Mouse (Mus musculus): ENCODE data around the gene Il19. TPM values are rescaled to one million over a fixed set of nuclear protein-coding genes. Genes with fewer than 3 reads are reported as not detected.

The Il19 gene
- polyA plus RNA-seq, 1 experiment from 2014 or later: not detected

DNA sequence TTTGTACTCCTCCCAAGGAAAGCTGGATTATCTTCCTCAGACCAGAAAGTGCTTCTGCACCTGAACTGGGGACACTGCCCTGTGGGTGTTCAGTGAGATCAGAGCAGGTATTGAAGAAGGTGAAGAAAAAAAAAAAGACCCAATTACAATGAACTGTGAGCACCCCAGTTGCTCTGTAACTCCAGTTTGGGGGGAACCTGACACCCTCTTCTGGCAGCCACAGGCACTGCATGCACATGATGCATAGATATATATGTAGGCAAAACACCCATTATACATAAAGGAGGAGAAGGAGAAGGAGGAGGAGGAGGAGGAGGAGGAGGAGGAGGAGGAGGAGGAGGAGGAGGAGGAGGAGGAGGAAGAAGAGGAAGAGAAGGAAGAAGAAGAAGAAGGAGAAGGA lies 13.4 kb downstream of the Il19 start:
- no peaks in the 10 kb centered on the region for H3K4me1 ChIP-seq
- H3K27me3 ChIP-seq: no peaks in the 10 kb centered on the region
- H3K9me3 ChIP-seq (replicated peaks): no peaks in the 10 kb centered on the region
- H3K9ac ChIP-seq: no peak overlapping the region
- no peak overlapping the region for H3K27ac ChIP-seq (replicated peaks)
- H3K4me2 ChIP-seq (replicated peaks): no peak overlapping the region
- no peak overlapping the region for H3K4me3 ChIP-seq (replicated peaks)
- ATAC-seq (ENCODE audit: insufficient number of reproducible peaks, low FRiP score, low TSS enrichment, low read depth): no peak
- no peaks in the 10 kb centered on the region for H3K36me3 ChIP-seq

DNA sequence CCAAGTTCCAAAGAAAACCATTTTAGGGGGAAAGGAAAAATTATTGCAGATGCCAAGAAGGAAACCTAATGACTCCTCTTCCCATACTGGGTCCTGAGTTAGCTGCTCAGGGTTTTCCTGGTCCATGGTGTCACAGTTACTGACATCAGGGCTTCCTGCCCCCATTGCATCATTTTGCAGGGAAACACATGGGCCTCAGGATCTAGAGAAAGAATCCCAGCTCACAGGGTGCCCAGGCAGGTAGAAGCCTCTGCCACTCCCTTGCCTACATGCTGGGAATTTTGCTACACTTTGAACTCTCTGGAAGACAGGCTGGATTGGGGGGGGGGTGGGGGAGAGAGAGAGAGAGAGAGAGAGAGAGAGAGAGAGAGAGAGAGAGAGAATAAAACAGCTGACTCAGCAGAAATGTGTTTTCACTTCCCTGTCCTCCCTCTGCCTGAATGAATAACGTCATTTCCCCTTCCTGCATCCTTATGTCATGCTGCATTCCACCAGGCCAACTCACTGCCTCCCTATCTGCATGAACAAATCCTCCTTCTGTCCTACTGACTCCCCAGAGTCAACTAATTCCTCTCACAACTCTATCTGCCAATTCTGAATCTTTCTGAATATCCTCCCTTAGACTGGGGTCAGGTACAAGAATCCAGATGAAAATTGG lies 21.5 kb downstream of the Il19 start:
- H3K4me2 ChIP-seq (replicated peaks): no peak overlapping the region
- no peak overlapping the region for H3K27ac ChIP-seq (replicated peaks)
- no peak for ATAC-seq (ENCODE audit: insufficient number of reproducible peaks, low FRiP score, low TSS enrichment, low read depth)
- H3K9ac ChIP-seq: no peak overlapping the region
- H3K4me1 ChIP-seq: no peaks in the 10 kb centered on the region
- no peak overlapping the region for H3K4me3 ChIP-seq (replicated peaks)
- H3K27me3 ChIP-seq: no peaks in the 10 kb centered on the region
- no peaks in the 10 kb centered on the region for H3K9me3 ChIP-seq (replicated peaks)
- no peaks in the 10 kb centered on the region for H3K36me3 ChIP-seq
- WGBS: 0% methylated on average over 1 of the region's 1 CpGs

DNA sequence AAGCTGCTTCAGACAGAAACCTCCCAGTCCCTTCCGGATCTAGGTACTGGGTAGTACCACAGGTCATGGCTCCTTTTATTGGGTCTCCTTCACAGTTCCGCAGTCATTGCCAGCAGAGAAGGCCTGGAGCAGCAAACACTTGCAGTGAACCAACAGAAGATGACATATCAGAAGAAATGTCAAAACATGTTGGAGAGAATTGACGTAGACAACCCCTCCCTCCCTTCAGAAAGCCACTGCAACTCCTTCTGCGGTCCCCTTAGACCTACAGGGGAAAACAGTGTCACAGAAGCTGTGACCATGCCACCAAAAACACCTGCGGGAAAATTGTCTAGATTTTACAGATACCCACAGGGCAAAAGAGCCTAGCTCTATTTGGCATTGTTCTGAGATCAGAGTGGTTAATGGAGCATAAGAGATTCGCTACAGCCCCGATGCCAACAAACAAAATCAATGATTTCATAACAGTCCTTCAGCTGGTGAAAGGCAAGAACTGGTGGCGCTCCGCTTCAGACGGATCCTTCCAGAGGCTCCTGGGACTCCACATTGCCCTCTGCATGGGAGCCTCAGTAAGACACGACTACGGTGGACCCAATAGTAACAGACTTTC lies 28.4 kb downstream of the Il19 start, which contains the start of gene Il20:
Gene Il20 (minus strand): TSS at position 51 of the 610 bp plus-strand sequence.
- Histone ChIP-seq H3K27ac (replicated peaks) (no peak within 1 kb of the TSS), H3K36me3 (no peaks in the 10 kb centered on the region), H3K4me2 (replicated peaks) (no peak within 1 kb of the TSS), H3K9me3 (replicated peaks) (no peaks in the 10 kb centered on the region), H3K9ac (no peak within 1 kb of the TSS), H3K4me3 (replicated peaks) (no peak within 1 kb of the TSS), H3K27me3 (no peaks in the 10 kb centered on the region), H3K4me1 (no peaks in the 10 kb centered on the region)
- WGBS: 86% methylated on average over 12 of the region's 12 CpGs
- ATAC-seq (ENCODE audit: insufficient number of reproducible peaks, low FRiP score, low TSS enrichment, low read depth): no peak

DNA sequence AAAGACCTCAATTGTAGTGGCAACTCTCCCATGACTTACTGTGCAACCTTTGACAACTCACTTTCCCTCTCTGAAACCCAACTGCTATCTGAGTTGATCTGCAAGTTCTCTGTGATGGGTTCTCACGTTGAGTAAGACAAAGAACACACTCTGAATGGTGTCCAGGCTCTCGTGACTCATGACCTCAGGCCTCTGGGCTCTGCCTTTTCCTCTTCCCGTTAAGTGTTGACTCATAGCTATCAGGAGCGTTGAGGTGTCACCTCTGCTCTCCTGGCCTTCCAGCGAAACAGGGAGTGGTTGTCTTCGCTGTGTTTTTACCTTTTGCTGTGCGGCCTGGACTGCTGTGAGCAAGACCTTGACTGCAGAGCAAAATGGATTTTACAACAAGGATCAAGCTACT lies 37.4 kb downstream of the Il19 start:
- no peak overlapping the region for H3K27ac ChIP-seq (replicated peaks)
- WGBS: 73% methylated on average over 7 of the region's 7 CpGs
- no peaks in the 10 kb centered on the region for H3K4me1 ChIP-seq
- no peaks in the 10 kb centered on the region for H3K36me3 ChIP-seq
- H3K9ac ChIP-seq: no peak overlapping the region
- no peaks in the 10 kb centered on the region for H3K9me3 ChIP-seq (replicated peaks)
- no peaks in the 10 kb centered on the region for H3K27me3 ChIP-seq
- H3K4me2 ChIP-seq (replicated peaks): no peak overlapping the region
- ATAC-seq (ENCODE audit: insufficient number of reproducible peaks, low FRiP score, low TSS enrichment, low read depth): no peak
- no peak overlapping the region for H3K4me3 ChIP-seq (replicated peaks)

DNA sequence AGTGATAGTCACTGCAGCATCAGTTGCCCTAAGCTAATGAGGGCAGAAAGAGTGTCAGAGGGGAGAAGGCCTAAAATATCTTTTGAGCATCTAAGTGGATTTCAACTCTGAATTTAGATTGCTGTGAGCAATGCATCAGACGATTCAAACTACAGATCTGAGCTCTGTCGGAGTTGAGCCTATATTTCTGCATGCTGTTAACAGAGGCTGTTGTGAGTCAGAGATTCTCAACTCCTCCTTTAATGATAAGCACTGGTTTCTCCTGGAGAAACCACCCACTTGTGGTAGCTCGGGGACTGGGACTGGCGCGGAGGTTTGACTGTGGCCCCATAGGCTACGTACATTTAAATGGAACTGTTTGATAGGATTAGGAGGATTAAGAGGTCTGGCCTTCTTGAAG lies 45.4 kb downstream of the Il19 start:
- WGBS: 57% methylated on average over 6 of the region's 6 CpGs
- no peak overlapping the region for H3K27ac ChIP-seq (replicated peaks)
- no peaks in the 10 kb centered on the region for H3K27me3 ChIP-seq
- H3K4me3 ChIP-seq (replicated peaks): no peak overlapping the region
- H3K9ac ChIP-seq: no peak overlapping the region
- H3K36me3 ChIP-seq: no peaks in the 10 kb centered on the region
- H3K4me1 ChIP-seq: peaks cover 7% of the 10 kb centered on the region; the same call in 1 of the 2 replicates
- no peak overlapping the region for H3K4me2 ChIP-seq (replicated peaks)
- no peaks in the 10 kb centered on the region for H3K9me3 ChIP-seq (replicated peaks)
- ATAC-seq (ENCODE audit: insufficient number of reproducible peaks, low FRiP score, low TSS enrichment, low read depth): no peak

DNA sequence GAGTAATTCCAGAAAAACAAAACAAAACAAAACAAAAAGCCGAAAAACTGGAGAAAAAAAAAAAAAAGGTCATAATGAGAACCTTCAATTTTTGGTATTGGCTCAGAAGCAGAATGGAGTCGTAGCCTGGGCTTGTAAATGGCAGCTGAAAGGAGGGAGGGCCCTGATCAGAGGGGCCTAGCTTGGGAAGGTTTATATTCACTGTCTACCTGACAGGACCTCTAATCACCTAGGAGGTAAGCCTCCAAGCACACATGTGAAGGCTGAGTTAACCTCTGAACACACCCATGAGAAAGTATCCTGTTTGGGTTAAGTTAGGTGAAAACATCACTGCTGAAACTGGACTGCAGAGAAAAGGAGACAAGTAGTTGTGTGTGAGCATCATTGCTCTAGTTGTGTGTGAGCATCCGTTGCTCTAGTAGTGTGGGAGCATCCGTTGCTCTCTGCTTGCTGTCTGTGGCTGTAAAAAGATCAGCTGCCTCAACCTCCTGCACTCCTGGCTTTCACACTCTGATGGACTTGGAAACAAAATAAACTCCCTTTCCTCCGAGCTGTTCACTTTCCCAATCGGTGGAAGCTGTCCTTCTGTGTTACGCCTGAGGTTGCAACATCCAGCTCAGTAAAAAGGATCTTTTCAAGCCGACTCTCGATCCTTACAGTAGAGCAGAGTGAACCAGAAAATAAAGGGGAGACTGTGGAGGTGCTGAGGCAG lies 46.4 kb downstream of the Il19 start:
- Histone ChIP-seq H3K27me3 (no peaks in the 10 kb centered on the region), H3K9ac (no peak overlapping the region), H3K4me2 (replicated peaks) (no peak overlapping the region), H3K9me3 (replicated peaks) (no peaks in the 10 kb centered on the region), H3K4me3 (replicated peaks) (no peak overlapping the region), H3K36me3 (no peaks in the 10 kb centered on the region), H3K4me1 (peaks cover 7% of the 10 kb centered on the region; the same call in 1 of the 2 replicates), H3K27ac (replicated peaks) (no peak overlapping the region)
- WGBS: 62% methylated on average over 9 of the region's 9 CpGs
- no peak for ATAC-seq (ENCODE audit: insufficient number of reproducible peaks, low FRiP score, low TSS enrichment, low read depth)

DNA sequence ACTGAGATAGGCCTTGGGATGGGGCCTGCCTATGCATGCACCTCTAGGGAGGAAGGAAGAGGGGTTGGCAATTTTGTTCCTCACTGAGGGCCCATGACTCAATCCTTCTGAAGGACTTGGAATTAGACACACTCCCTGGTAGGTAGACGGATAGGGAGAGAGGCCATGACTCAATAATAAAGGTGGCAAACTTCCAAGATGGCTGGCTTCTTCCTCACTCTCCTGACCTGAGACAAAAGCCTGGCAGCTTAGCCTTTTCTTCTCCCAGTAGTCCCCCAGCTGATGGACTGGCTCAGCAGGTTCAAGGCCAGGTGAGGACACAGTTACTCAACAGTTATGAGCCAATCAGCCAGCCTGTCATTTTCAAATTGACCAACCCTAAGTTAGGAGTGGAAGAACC lies 47.5 kb downstream of the Il19 start:
- no peak; the same call in 1 of the 2 replicates for ATAC-seq (ENCODE audit: insufficient number of reproducible peaks, low FRiP score, low TSS enrichment, low read depth)
- 47% methylated on average over 1 of the region's 1 CpGs for WGBS

DNA sequence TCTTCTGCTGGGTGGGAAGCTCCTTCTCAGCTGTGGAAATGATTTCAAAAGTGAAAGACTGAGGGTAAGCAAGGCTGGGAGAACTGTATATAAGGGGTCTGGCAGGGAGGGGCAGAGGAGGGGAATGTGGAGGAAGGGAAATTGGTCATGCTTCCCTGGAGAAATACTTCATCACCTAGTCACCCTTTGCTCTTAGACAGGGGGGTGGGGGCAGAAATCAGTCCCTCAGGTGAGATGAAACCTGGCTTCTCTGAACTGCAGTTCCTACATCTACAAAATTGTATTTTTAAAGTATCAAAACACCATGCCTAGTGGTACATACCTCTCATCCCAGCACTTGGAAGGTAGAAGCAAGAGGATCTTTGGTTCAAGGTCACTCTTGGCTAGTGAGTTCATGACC lies 52.6 kb downstream of the Il19 start, which contains the start of gene Il24:
Gene Il24 (minus strand): TSS at position 101 of the 400 bp plus-strand sequence.
- H3K4me1 ChIP-seq: no peaks in the 10 kb centered on the region
- no peaks in the 10 kb centered on the region for H3K27me3 ChIP-seq
- ATAC-seq (ENCODE audit: insufficient number of reproducible peaks, low FRiP score, low TSS enrichment, low read depth): no peak

More for the DNA sequence above, 47.5 kb downstream of the Il19 start:
- H3K4me2 ChIP-seq (replicated peaks): no peak overlapping the region
- no peaks in the 10 kb centered on the region for H3K27me3 ChIP-seq
- no peaks in the 10 kb centered on the region for H3K9me3 ChIP-seq (replicated peaks)
- H3K4me1 ChIP-seq: peaks cover 7% of the 10 kb centered on the region; the same call in 1 of the 2 replicates
- H3K9ac ChIP-seq: no peak overlapping the region
- H3K4me3 ChIP-seq (replicated peaks): no peak overlapping the region
- H3K36me3 ChIP-seq: no peaks in the 10 kb centered on the region
- H3K27ac ChIP-seq (replicated peaks): no peak overlapping the region

DNA sequence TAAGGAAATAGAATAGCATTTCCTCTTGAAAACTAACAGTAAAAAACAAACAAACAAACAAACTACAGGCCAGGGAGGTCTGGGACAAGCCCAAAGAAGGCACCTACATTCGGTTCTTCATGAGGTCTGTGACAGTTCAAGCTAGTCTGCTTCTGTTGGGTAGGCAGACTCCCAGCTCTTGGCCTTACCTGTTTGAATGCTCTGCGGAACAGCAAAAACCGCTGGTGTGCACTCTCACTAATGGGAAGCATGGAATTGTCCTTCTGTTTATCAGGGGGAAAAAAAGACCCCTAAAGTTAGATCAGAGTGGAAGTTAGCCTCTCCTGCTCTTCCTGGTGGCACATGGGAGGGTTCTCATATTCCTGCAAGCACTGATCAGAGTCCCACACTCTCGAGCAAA lies 56.8 kb downstream of the Il19 start:
- Histone ChIP-seq H3K4me2 (replicated peaks) (no peak overlapping the region), H3K4me3 (replicated peaks) (no peak overlapping the region), H3K27ac (replicated peaks) (no peak overlapping the region), H3K9ac (no peak overlapping the region), H3K9me3 (replicated peaks) (no peaks in the 10 kb centered on the region), H3K4me1 (peaks cover 4% of the 10 kb centered on the region), H3K36me3 (no peaks in the 10 kb centered on the region), H3K27me3 (peaks cover 9% of the 10 kb centered on the region)
- WGBS: 82% methylated on average over 4 of the region's 4 CpGs
- ATAC-seq (ENCODE audit: insufficient number of reproducible peaks, low FRiP score, low TSS enrichment, low read depth): no peak

More for the DNA sequence above, 52.6 kb downstream of the Il19 start, which contains the start of gene Il24:
- Histone ChIP-seq H3K4me3 (replicated peaks) (no peak within 1 kb of the TSS), H3K27ac (replicated peaks) (no peak within 1 kb of the TSS), H3K4me2 (replicated peaks) (no peak within 1 kb of the TSS), H3K36me3 (no peaks in the 10 kb centered on the region), H3K9me3 (replicated peaks) (no peaks in the 10 kb centered on the region), H3K9ac (no peak within 1 kb of the TSS)
